Mouse (Mus musculus): ENCODE measurements around the gene Atp5s.

DNA sequence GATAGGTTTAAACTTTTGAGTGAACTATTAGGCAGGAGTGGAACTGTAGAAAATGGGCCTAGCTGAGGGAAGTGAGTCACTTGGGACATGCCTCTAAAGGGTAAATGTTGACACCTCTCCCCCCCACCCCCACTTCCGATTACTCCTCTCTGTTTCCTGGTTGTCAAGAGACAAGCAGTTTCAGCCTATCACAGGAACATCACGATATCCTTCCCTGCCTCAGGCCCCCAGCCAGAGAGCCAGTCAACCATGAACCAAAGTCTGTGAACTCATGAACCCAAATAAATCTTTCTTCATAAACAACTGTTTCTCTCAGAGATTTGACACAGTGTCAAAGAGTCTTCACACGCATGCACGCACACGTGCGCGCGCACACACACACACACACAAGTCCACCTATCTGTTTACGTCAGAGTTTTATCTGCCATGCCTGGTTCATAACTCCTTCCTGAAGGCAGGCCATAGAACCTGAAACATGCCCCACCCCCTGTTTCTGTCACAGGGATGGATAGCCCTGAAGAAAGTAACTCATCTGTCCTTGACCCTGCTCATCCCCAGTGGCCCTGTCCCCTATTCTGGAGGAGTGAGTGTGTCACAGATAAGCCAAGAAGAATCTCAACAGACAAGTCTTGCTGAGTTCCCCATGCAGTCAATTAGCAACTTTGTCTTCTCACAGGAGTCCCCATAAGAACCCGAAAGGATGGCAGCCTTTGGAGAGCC lies 41.6 kb downstream of the Atp5s start:
- TF ChIP-seq MEF2A (IDR thresholded peaks at IDR 0.05; ENCODE audit: borderline replicate concordance, low read depth, low read length) = no peak
- TF ChIP-seq BHLHE40 (IDR thresholded peaks at IDR 0.05; ENCODE audit: low read depth, low read length) = no peak
- TF ChIP-seq UBTF (IDR thresholded peaks at IDR 0.05; ENCODE audit: low read depth, low read length) = no peak
- no peak for TF ChIP-seq ZMIZ1 (IDR thresholded peaks at IDR 0.05; ENCODE audit: low read depth, low read length)
- TF ChIP-seq EP300 (IDR thresholded peaks at IDR 0.05; ENCODE audit: low read length) = no peak
